Mouse (Mus musculus): ENCODE measurements around the gene Vwa8.

DNA sequence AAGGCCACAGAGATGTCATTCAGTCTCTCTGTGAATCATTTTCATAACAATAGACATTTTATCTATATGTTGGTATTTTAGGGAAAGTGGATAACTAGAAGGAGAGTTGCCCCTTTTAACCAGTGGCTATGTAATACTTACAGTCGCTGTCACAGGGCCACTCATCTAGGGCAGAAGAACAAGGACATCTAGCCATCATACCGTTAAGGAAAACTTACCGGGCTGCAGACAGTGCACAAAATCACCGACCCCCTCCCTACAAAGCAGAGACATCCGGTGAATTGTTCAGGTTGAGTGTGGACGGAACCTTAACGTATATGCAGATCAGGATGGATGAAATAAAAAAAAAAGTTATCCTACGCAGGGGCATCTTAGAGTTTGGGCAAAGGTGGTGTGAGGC, 310.6 kb downstream of the Vwa8 start:
- TF ChIP-seq POLR2A (IDR thresholded peaks at IDR 0.05; ENCODE audit: insufficient read depth, low read depth, low read length) (no peak), CTCF (IDR thresholded peaks at IDR 0.05; ENCODE audit: insufficient read depth, low read depth, low read length) (no peak)

Data from olfactory bulb, adult 2 months (tissue).